Mouse (Mus musculus): Measurements from ENCODE around the gene Spsb2. TPM values are rescaled to one million over a fixed set of nuclear protein-coding genes. Genes with fewer than 3 reads are reported as not detected.
A peak's percentile ranks its signal among the peaks of the same experiment; 100 is the strongest.
"Not testable (repeated sequence)": the region's sequence is repeated elsewhere in the genome, so short reads cannot be mapped to it uniquely, and the experiment has no call there.

Spsb2 gene
- total RNA-seq, 2 experiments from 2014 or later, result 2.9 to 3.1 TPM

DNA sequence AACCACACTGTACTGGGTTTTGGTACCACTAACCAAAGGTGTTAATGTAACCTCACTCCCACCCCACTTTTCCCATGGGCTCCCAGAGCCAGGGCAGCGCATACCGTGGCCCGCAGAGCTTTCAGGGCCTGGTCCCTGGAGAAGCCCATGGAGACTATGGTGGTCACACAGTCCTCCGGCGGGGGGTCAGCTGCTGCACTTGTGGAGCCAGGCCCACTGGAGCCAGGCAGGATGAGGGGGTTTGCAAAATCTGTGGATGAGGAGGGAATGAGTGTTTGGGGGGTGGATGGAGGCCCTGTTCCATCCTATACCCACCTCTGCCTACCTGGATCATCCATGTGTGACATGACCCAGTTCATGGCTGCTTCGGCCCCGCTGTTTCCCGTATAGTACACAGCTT, 9.1 kb downstream of the Spsb2 start:
- peak in 1 of 2 experiments; percentile 5 for DNase-seq

DNA sequence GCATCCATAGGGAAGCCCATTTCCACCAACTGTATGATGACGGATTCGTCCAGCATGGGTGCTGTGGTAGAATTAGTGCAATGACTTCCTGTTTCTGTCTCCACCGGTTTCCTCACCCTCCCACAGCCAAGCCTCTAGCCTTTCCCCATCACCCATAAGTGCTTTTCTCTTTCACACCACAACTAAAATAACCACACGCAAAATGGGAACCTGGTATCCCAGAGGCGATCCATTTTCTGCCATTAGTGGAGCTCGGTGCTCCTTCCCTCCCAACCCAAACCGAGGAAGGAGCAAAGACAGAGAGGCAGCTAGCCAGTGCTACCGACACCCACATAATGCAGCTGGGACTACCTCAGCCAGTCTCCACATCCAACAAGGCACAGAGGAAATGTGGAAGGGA, 9.5 kb downstream of the Spsb2 start:
- no peak for DNase-seq

DNA sequence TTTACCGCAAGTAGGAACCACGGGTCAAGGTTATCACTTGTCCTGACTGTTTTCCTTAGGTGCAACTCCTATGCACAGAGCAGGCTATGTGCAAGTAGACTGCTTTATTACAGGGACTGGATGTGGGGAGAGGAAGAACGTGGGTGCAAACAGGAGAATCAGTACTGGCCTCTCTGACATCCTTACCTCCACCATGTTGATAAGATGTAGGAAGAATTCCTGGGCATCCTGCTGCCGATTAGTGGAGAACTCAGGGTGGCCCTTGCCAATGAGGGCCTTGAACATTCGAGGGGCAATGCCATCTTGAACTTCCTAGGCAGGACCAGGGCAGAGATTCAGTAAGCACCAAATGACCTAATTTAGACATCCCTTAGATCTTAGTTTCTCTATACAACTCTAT, 12.4 kb downstream of the Spsb2 start:
- no peak for DNase-seq

DNA sequence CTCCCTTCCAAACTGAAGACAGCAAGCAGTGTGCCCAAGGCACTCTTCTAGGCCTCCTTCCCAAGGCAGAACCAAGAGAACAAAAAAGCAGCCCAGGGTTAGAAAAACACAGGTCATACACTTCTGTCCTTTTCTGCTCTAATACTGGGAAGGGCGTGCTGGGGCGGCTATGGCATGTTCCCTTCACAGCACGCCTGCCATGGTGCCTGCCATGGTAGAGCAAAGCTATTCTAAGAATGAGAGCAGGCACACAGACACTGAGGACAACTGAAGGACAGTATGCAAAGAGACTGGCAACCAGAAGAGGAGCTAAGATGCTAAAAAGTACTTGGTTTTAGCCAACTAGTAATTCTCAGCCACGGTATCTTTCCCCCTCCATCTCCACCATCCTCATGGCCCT, 13.6 kb downstream of the Spsb2 start:
- DNase-seq, result no peak

DNA sequence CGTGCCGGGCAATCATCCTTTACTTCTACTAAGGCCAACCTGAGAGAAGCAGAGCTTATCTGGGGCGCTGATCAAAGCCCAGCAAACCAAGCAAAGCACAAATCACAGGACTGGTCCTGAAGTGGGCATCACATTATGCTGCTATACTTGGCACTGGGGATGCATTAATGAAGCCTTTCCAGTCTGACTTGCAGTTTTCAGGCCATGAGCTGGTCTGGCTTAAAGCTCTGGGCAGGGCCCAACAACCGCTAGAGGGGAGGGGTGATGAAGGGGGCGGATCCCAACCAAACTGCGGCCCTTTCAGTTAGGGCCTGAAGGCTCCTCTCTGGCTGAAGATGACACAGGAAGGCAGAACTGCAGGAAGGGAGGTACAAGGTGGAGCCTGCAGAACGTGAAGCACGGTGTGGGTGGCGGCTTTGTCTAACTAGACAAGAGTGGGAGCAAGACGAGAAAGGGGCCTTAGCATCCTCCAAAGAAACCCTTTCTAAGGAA, 19.7 kb downstream of the Spsb2 start:
- peak in 1 of 2 experiments; percentile 28 for DNase-seq

DNA sequence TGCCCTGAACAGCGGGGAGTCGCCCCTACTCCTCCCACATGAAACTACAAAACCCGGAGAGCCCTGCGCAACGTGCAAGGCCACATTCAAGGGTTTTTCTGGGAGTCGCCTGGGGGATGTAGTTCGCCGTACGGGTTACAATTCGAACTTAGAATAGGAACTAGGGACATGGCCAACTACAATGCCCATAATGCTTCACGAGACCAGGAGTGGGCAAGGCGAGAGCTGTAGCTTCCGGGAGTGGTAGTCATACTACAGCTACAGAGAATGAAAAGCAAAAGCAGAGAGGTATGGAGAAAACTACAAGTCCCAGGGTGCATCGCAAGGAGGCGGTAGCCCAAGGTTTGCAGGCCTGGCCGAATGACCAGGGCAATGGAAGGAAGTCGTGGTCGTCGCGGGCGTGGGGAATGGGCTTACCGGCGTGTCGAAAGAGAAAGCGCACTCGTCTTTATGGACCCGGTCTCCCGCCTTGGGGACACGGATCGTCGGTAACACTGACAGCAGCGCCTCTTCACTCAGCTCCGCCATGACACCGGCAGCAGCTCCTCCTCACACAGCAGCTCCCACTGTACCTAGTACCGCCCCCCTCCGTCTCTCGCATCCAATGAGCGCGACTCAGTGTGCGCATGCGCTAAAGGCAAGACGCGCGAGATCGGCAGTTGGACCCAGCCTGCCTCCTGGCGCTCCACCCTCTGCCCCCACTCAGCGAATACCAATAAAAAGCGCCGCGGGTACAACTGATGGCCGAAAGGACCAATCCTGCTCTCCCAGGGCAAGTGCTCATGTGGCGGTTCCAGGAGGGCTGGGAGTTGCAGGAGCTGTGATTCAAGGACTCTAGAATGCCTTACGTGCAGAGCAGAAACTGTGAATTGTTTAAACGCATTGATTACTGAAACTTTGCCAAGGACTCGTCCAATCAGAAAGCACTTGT, 20.7 kb downstream of the Spsb2 start, which contains the start of the genes Usp5 and Cdca3:
TSS of gene Usp5 (minus strand) at position 617 of the 931 bp plus-strand sequence.
TSS of gene Cdca3 (plus strand) at position 680 of the 931 bp plus-strand sequence.
- peak; percentile 98 to 99 for DNase-seq

DNA sequence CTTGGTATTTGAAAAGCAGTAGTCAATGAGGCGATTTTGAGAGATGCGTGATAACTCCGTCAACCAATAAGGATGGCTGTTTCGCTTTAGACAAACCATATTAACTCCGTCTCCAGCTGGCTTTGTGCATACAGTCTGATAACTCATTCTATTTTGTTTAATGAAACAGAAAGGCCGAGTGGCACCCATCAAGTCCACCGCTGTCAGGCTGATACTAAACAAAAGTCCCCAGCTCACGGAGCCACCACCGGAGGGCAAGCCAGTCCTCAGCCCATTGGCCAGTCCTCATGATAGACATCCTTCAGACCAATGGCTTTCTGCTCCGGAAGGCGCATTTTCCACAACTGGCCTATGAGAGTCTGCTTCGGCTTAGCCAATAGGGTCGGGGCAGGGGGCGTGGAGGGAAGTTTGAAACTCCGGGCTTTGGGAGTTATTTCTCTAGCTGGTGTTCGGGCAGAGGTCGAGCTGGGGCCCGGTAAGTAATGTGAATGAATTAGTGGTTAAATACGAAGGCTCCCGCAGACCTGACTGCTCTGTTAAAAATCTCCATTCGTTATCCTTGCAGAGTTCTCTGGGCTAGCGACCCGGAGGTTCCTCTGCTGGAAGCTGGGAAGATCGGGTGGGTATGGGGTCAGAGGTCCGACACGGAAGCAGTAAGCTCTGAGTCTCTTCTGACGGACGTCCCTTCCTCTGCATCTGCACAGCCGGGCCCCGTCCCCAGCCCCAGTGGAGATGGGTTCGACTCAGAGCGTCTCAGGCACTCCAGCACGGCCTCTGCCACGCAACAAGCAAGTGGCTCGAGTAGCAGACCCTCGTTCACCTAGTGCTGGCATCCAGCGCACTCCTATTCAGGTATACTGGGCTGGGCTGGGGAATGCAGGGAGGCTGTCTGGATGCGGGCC, 21.6 kb downstream of the Spsb2 start:
- DNase-seq, result peak; percentile 89 to 90

DNA sequence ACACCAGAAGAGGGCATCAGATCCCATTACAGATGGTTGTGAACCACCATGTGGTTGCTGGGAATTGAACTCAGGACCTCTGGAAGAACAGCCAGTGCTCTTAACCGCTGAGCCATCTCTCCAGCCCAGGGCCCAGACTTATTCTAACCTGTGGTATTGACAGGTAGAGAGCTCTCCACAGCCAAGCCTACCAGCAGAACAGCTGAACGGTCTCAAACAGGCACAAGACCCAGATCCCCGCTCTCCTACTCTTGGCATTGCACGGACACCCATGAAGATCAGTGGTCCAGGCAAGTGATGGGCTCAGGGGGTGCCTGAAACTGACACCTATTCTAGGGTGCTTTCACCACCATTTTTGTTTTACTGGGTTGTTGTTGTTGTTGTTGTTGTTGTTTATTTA, 22.7 kb downstream of the Spsb2 start:
- not testable (repeated sequence) for DNase-seq

DNA sequence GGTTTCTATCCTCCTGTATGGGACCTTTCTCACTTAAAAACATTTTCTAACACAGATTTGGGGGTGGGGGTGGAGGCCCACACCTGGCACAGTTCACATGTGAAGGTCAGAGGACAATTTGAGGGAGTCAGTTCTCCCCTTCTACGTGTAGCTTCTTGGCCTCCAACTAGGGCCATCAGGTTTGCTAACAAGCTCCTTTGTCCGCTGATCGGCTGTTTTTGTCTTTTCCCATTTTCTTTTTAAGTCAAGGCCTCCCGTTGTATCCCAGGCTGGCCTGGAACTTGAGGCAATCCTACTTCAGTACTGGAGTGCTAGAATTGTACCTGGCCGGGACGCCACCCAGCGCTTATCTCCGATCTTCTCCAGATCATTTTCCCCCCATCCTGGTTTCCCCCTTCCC, 23.2 kb downstream of the Spsb2 start:
- DNase-seq, result no peak

DNA sequence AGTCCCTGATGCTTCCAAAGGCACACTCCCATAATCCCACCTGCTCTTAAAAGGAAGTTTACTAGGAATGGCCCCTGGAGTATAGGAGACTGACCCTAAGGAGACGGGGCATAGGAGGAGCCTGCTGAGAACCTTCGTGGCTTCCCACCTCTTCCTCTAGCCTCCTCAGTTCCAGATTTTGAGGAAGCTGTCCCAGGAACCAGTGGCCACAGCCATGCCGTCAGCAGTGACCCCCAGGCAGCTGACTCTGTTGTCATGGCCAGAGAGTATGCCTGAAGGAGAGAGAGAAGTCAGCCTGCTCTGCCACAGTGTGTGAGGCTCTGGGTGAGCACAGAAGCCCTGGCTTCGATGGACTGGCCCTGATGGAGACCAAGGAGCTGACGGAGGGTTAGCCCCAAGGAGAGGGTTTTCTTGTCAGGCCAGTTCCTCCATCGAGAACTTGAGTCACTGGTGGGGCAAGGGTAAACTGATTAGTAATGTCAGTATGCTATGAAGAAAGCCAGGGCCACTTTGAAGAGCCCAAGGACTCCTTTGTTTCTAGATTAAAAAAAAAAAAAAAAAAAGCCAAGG, 26.1 kb downstream of the Spsb2 start:
- no peak for DNase-seq

DNA sequence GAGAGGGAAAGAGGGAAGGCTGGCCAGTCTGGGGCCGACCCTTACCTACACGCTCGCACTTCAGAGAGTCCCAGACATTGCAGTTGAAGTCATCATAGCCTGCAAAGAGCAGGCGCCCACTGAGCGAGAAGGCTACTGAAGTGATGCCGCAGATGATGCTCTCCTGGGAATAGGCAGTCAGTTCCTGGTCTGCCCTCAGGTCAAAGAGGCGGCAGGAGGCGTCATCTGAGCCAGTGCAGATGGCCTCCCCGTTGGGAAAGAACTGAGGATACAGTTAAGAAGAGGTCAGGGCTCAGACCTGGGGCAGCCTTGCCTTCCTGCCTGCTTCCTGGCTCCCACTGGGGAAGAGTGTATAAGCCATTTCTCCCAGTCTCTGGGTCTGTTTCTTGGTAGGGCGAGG, 27.1 kb downstream of the Spsb2 start:
- no peak for DNase-seq

DNA sequence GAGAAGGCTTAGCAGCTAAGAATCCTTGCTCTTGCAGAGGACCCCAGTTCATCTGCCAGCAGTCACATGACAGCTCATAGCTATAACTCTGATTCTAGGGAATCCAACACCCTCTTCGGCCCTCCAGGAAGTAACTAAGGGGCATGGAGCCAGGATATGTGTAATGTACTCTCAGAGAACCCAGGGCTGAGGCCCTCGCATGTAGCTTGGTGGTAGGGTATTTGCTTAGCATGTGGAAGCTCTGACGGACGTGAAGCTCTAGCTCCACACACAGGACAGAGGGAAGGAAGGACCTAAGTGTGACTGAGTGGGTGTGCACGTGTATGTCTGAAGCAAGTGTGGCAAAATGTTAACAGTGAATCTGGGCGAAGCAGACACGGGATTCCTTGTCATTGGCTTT, 27.9 kb downstream of the Spsb2 start:
- no peak for DNase-seq

DNA sequence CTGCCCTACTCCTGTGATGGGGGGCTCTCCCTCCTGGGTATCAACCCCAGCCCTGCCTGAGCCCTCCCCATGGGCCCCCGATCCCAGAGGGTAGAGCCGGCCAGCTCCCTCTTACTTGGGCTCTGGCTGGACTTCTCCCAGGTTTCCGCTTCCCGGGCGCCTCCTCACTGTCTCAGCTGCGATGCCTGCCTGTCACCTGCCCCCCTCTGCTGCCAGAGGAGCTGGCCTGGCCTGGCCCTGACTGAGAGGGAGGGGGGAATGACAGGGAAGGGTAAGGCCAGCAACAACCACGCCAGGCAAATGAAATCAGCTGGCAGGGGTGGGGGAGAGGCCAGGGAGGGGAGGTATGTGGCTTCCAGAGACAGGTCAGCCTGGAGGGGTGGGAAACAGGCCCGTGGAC, 31.3 kb downstream of the Spsb2 start:
- no peak for DNase-seq

DNA sequence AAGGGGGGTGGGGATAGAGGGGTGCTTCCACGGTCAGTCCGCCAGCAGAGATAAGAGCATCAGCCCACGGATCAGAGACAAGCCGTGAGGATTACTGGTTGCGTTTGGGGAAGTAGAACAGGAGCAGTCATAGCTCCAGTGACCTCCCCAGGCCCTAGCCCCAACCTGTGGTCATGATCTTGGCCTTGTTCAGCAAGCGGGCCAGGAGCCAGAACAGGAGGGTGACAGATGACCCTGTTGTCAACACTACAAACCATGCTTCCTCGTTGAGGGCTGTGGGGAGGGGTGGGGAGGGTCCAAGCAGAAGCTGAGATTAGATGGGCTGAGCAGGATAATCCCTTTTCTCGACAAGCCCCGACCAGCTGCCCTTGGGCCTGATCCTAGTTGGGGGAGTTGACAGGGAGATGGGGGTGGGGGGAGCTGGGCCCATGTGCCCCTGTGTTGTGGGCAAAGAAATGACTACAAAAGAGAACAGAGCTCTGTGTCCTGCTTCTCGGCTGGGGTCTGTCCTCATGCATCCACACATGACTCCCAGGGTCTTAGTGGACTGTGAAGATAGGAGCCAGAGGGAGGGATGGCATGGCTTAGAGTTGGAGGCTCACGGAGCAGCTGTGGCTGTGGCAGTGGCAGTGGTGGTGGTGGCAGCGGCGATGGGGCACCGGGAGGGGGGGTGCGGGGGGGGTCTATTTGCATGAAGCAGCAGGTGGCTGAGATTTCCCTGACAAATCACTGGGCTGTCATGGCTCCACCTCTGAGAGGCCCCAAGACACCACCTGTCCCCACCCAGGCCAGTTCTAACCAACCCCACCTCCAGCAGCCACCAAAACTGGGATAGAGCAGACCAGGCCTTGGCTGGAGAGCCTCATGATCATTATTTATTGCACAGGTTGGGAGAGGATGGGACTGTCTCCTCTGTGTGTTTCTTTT, 32.0 kb downstream of the Spsb2 start, which contains the start of gene Gnb3:
TSS of gene Gnb3 (minus strand) at position 35 of the 927 bp plus-strand sequence.
- DNase-seq, result no peak

DNA sequence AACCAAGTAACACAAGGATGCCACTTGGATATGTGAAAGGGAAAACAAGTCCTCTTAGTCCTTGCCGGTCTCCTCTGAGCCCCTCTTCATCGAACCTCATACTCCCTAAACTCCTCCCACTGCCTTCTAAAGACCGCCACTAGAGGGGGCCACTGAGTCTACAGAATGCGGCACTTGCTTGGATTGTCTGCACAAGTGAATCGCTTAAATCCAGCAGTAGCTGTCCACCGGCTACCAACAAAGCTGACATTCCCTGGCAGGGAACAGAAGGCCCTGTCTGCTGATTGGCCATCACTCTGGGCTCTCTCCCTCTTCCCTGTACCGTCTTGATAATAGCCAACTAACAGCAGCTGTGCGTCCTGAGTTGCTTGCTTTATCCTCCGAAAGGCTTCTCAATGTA, 38.8 kb downstream of the Spsb2 start:
- peak; percentile 89 to 92 for DNase-seq

DNA sequence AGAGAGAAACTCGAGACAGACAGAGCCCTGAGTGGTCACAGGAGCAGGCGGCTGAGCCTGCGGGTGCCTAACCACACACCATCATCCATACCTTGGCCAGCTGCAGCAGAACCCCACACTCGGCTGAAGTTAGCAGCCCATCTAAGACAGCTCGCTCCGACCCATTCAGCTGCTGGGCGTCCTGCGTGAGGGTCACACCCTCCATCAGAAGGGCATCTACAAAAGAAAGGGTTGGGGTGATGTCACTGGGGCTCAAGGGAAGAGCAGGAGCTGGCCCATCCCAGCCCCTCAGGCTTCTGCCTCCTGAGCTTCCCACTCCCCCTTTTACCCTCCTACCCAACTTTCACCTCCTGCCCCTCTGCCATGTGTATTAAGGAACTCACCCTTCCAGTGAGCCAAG, 42.1 kb downstream of the Spsb2 start:
- DNase-seq, result no peak

DNA sequence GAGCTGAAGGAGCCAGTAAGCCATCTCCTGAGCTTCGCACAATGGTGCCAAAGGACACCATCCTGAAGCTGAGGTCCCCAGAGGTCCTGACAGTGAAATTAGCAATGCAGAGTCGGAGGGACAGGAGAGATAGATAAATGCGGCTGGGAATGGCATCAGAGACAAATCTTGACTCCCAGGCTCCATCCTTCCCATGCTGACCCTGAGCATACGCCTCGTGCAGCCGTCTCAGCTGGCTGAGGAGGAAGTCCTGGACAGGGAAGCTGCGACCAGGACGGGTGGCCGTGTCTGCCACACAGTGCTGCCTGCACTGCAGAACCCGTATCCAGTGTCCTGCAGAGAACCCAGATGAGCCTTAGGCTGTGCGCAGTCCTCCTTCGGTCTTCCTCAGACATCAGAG, 46.2 kb downstream of the Spsb2 start:
- DNase-seq, result no peak

DNA sequence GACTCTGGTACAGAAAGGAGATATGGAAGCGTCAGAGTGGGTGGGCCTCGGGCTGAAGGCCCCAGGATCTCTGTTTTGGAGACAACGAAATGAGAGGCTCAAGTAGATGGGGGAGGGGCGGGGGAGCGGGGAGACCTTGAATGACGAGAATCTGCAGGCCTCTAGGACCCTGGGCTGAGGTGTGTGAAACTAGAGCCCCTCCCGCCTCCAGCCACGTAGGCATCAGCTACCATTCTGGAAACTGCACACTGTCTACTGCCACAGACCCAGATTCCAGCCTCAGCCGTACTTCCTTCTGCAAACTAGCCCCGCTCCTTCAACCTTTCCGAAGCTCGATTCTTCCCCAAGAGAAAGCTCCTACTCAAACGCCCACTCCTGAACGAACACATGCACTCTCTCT, 47.9 kb downstream of the Spsb2 start:
- DNase-seq, result peak in 1 of 2 experiments; percentile 48

DNA sequence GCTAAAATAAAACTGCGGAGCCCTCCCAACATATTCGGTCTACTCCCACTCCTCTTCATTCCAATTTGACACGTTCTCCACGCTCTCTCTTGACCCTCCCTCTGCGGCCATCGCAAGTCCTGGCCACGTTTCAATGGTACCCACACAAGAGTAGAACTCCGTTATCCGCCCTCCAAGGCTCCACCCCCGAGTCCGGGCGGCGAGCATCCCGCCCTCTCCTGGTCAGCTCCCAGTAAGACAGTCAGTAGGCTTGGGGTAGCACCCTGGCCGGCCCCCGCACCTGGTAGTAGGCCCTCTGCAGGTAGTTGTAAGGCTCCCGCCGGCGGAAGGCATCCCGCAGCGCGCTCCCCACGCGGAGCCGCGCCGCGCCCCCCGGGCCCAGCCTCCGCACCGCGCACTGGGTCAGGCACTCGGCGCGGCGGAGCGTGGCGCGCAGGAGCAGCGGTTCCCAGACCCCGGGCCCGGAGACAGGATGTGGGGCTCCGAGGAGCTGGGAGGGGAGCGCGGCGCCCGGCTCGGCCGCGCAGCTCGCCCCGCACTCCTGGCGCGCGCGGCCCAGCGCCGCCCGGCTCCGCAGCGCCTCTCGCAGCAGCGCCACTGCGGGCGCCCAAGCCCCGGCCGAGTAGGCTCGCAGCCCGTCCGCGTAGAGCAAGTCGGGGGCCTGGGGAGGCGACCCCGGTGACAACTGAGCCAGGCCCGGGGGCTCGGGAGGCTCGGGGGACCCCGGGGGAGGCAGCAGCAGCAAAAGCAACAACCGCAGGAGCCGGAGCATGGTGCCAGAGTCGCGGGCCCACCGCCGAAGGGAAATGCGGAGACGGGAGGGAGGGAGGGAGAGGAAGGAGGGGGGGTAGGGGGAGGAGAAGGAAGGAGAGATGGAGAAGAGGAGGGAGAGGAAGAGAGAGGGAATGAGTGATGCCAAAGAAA, 48.7 kb downstream of the Spsb2 start, which contains the start of gene P3h3:
TSS of gene P3h3 (minus strand) at position 837 of the 924 bp plus-strand sequence.
- peak; percentile 85 for DNase-seq

Data from layer of hippocampus, postnatal 36 days (tissue).